ENCODE assay signal across 32 mouse cellular contexts in genomic region chr13:34703301-34703700, GRCm38 (mm10). TPM values are rescaled to one million over a fixed set of nuclear protein-coding genes. Genes with fewer than 3 reads are reported as not detected.
"Had no signal": no experiment of that assay in that cellular context is flagged by ENCODE, and none has a peak within 500 bp of the region (broad histone marks: within the 10 kb centered on the region; RNA-seq: fewer than 3 reads in every experiment).

No protein-coding gene starts in this region.

- H3K27ac ChIP-seq: kidney, embryonic 15.5 days; left cerebral cortex, adult 2 months; liver, embryonic 15.5 days; stomach, embryonic 15.5 days had no signal

- H3K9me3 ChIP-seq: kidney, embryonic 15.5 days; liver, embryonic 15.5 days; stomach, embryonic 15.5 days had no signal

- H3K9ac ChIP-seq: kidney, embryonic 15.5 days; liver, embryonic 15.5 days; stomach, embryonic 15.5 days had no signal

- H3K4me3 ChIP-seq: kidney, embryonic 15.5 days; left cerebral cortex, adult 2 months; liver, embryonic 15.5 days; stomach, embryonic 15.5 days had no signal

- H3K36me3 ChIP-seq: kidney, embryonic 15.5 days; liver, embryonic 15.5 days; stomach, embryonic 15.5 days had no signal

- H3K4me1 ChIP-seq: kidney, embryonic 15.5 days; liver, embryonic 15.5 days; stomach, embryonic 15.5 days had no signal

- H3K4me2 ChIP-seq: kidney, embryonic 15.5 days; liver, embryonic 15.5 days; midbrain, embryonic 11.5 days; stomach, embryonic 15.5 days had no signal

- H3K27me3 ChIP-seq: kidney, embryonic 15.5 days; liver, embryonic 15.5 days; stomach, embryonic 15.5 days had no signal

- ATAC-seq: inflammation-experienced regulatory T-cells, adult 6 months had no signal

- DNase-seq: kidney, adult 11 months; kidney, adult 8-10 months; kidney, postnatal 10 days; kidney, postnatal 36 days; layer of hippocampus, postnatal 36 days; lung, adult 2 months; lung, postnatal 14 days; lung, postnatal 4 days; midbrain, embryonic 14.5 days; right cerebral cortex, adult 18-20 months; right cerebral cortex, postnatal 25 days; thymus, postnatal 25 days had no signal

RNA-seq across cellular contexts. Expression of gene Fam50b, which starts 31.3 kb away (rescaled TPM):
- total RNA-seq: layer of hippocampus, adult 8-10 months; layer of hippocampus, postnatal 10 days; layer of hippocampus, postnatal 36 days; left cerebral cortex, adult 2 months; left cerebral cortex, postnatal 10 days; left cerebral cortex, postnatal 36 days; megakaryocyte progenitor cell, adult 5-6 weeks; megakaryocyte-erythroid progenitor cell, adult 5-6 weeks had no signal
- polyA plus RNA-seq: inflammation-experienced regulatory T-cells, adult 6 months; kidney, embryonic 15.5 days; limb, embryonic 11.5 days; limb, embryonic 14.5 days; lung, adult 2 months; lung, embryonic 16.5 days; midbrain, embryonic 11.5 days; midbrain, embryonic 14.5 days; midbrain, postnatal 0 days; neural tube, embryonic 11.5 days; neural tube, embryonic 14.5 days; spleen, adult 2 months; stomach, embryonic 15.5 days; thymus, postnatal 0 days had no signal

RNA-seq across cellular contexts. Expression of gene Pxdc1, which starts 50.0 kb away (rescaled TPM):
- total RNA-seq: megakaryocyte progenitor cell, adult 5-6 weeks; megakaryocyte-erythroid progenitor cell, adult 5-6 weeks had no signal
